Comparison of ENCODE assay signal across 16 mouse cellular contexts in genomic region chr3:54399321-54399720, GRCm38 (mm10). TPM values are rescaled to one million over a fixed set of nuclear protein-coding genes. Genes with fewer than 3 reads are reported as not detected.
DNase-seq lines count a peak whose midpoint lies in the region.
"Had no signal": no experiment of that assay in that cellular context is flagged by ENCODE, and none has a peak within 500 bp of the region (broad histone marks: within the 10 kb centered on the region; RNA-seq: fewer than 3 reads in every experiment).

No protein-coding gene starts in this region.

- peak; percentile 53 for DNase-seq in ovary, adult 18-20 months (ENCODE audit: low spot score)
- DNase-seq in ovary, postnatal 10 days (ENCODE audit: low spot score) = no peak
- peak; percentile 66 for DNase-seq in ZHBTc4 (ENCODE audit: low read depth, low spot score)
- peak; percentile 26 for DNase-seq in adrenal gland, postnatal 25 days
- peak; percentile 42 for DNase-seq in testis, postnatal 10 days (ENCODE audit: low spot score)
- no peak for DNase-seq in heart, postnatal 14 days
- DNase-seq in kidney, postnatal 10 days = no peak
- no peak for DNase-seq in heart, postnatal 36 days
- DNase-seq: cerebellum, adult 9-11 months; gastrocnemius, adult 2 months; kidney, adult 11 months; left cerebral cortex, postnatal 4 days; lung, adult 2 months; midbrain, embryonic 14.5 days; retina, postnatal 1 day; thymus, postnatal 36 days had no signal

- intact Hi-C loops in heart, postnatal 14 days (cut with DNase I) = no loop called here
- intact Hi-C loops in heart, postnatal 36 days (cut with DNase I) = no loop called here

RNA-seq across cellular contexts. Expression of gene Postn, which starts 38.4 kb away (rescaled TPM):
- 45.6 and 53.5 TPM in 2 replicates for total RNA-seq in adrenal gland, postnatal 25 days (2021)
- 100 to 1,000 TPM; 145 to 157 TPM for total RNA-seq in heart, postnatal 14 days (2021)
- 10 to 100 TPM; 24.0 to 27.5 TPM for total RNA-seq in heart, postnatal 36 days (2021)

Comparison
In these comparisons a context has a peak if more than half of its experiments do, and no peak if none do; other contexts are left out.
1. DNase-seq: peak in ovary, adult 18-20 months (single experiment), ZHBTc4 (single experiment), adrenal gland, postnatal 25 days (single experiment) and testis, postnatal 10 days (single experiment); none in ovary, postnatal 10 days (single experiment), heart, postnatal 14 days (0 of 2), kidney, postnatal 10 days (single experiment) and heart, postnatal 36 days (0 of 2).